9 mouse cellular contexts compared by ENCODE assay signal in genomic region chr19:24307271-24308221, GRCm38 (mm10). TPM values are rescaled to one million over a fixed set of nuclear protein-coding genes. Genes with fewer than 3 reads are reported as not detected.
A peak's percentile ranks its signal among the peaks of the same experiment; 100 is the strongest.
DNase-seq lines count a peak whose midpoint lies in the region; ATAC-seq lines count a peak whose summit lies in the region.
"Had no signal": no experiment of that assay in that cellular context is flagged by ENCODE, and none has a peak within 500 bp of the region (broad histone marks: within the 10 kb centered on the region; RNA-seq: fewer than 3 reads in every experiment).

No protein-coding gene starts in this region.

- H3K27ac ChIP-seq in embryonic facial prominence, embryonic 13.5 days, result peak overlapping the region; percentile 51
- no peak overlapping the region; the same call in 1 of the 2 replicates for H3K27ac ChIP-seq in midbrain, embryonic 11.5 days (ENCODE audit: low read depth, low read length)
- H3K27ac ChIP-seq: liver, embryonic 13.5 days had no signal

- peaks cover 12% of the 10 kb centered on the region for H3K4me1 ChIP-seq in embryonic facial prominence, embryonic 13.5 days
- peaks cover 10% of the 10 kb centered on the region for H3K4me1 ChIP-seq in midbrain, embryonic 11.5 days (ENCODE audit: control insufficient read depth, insufficient read depth, low read length)
- H3K4me1 ChIP-seq: liver, embryonic 13.5 days had no signal

- H3K9ac ChIP-seq in embryonic facial prominence, embryonic 13.5 days, result 0 out of 2 replicates have a peak overlapping the region, but pooled peaks have one; percentile 11
- H3K9ac ChIP-seq in midbrain, embryonic 11.5 days (ENCODE audit: low read length), result peak overlapping the region; percentile 17; the same call in 1 of the 2 replicates
- H3K9ac ChIP-seq: liver, embryonic 13.5 days had no signal

- 56% methylated on average over 13 of the region's 13 CpGs for WGBS in embryonic facial prominence, embryonic 13.5 days
- 71% methylated on average over 13 of the region's 13 CpGs for WGBS in midbrain, embryonic 11.5 days

- H3K4me3 ChIP-seq in embryonic facial prominence, embryonic 13.5 days, result no peak overlapping the region
- no peak overlapping the region for H3K4me3 ChIP-seq in midbrain, embryonic 11.5 days (ENCODE audit: low read depth, low read length)
- H3K4me3 ChIP-seq: liver, embryonic 13.5 days had no signal

- intact Hi-C loops in heart, postnatal 10 days (cut with DNase I), result no loop called here

- no peaks in the 10 kb centered on the region for H3K27me3 ChIP-seq in embryonic facial prominence, embryonic 13.5 days
- H3K27me3 ChIP-seq in midbrain, embryonic 11.5 days (ENCODE audit: control insufficient read depth, insufficient read depth, low read length), result no peaks in the 10 kb centered on the region
- H3K27me3 ChIP-seq: liver, embryonic 13.5 days had no signal

- H3K4me2 ChIP-seq in embryonic facial prominence, embryonic 13.5 days, result no peak overlapping the region
- H3K4me2 ChIP-seq in midbrain, embryonic 11.5 days, result no peak overlapping the region
- H3K4me2 ChIP-seq: liver, embryonic 13.5 days had no signal

- no peak for ATAC-seq in embryonic facial prominence, embryonic 13.5 days (ENCODE audit: insufficient number of reproducible peaks, insufficient read depth, low FRiP score, low TSS enrichment, low read depth)
- peak; percentile 14; the same call in 1 of the 2 replicates for ATAC-seq in midbrain, embryonic 11.5 days (ENCODE audit: low FRiP score)

- no peaks in the 10 kb centered on the region for H3K9me3 ChIP-seq in embryonic facial prominence, embryonic 13.5 days
- H3K9me3 ChIP-seq in midbrain, embryonic 11.5 days (ENCODE audit: control insufficient read depth, low read length), result no peaks in the 10 kb centered on the region
- H3K9me3 ChIP-seq: liver, embryonic 13.5 days had no signal

- DNase-seq in adrenal gland, postnatal 14 days, result peak; percentile 14
- DNase-seq in adrenal gland, postnatal 4 days (ENCODE audit: low spot score in 2 of 2), result no peak
- peak; percentile 75 to 76 for DNase-seq in heart, postnatal 10 days
- DNase-seq in midbrain, embryonic 11.5 days (ENCODE audit: low spot score, missing footprints), result peak; percentile 83
- DNase-seq in spleen, postnatal 36 days (ENCODE audit: low spot score in 2 of 2), result no peak
- no peak for DNase-seq in urinary bladder, adult 18-20 months (ENCODE audit: low spot score in 2 of 2)
- no peak for DNase-seq in kidney, postnatal 14 days
- DNase-seq: liver, embryonic 13.5 days had no signal

- H3K36me3 ChIP-seq in embryonic facial prominence, embryonic 13.5 days, result no peaks in the 10 kb centered on the region
- no peaks in the 10 kb centered on the region for H3K36me3 ChIP-seq in midbrain, embryonic 11.5 days (ENCODE audit: control insufficient read depth, insufficient read depth, low read length)
- H3K36me3 ChIP-seq: liver, embryonic 13.5 days had no signal

RNA-seq across cellular contexts. Expression of gene Fxn, which starts 27.1 kb away (rescaled TPM):
- total RNA-seq in adrenal gland, postnatal 14 days (2021), result 22.2 and 22.5 TPM in 2 replicates
- 10 to 100 TPM; 24.3 to 24.4 TPM for total RNA-seq in adrenal gland, postnatal 4 days (2021)
- polyA plus RNA-seq in embryonic facial prominence, embryonic 13.5 days (2015; fragmentation: Nextera tagmentation; extraction: Ambion mirVana), result 52.3 and 54.6 TPM in 2 replicates
- total RNA-seq in heart, postnatal 10 days (2021), result 10 to 100 TPM; 30.9 to 31.3 TPM
- polyA plus RNA-seq in midbrain, embryonic 11.5 days (2014; fragmentation: Nextera tagmentation; extraction: Ambion mirVana), result 46.8 and 47.6 TPM in 2 replicates

Comparison
In these comparisons a context has a peak if more than half of its experiments do, and no peak if none do; other contexts are left out.
1. DNase-seq: peak in adrenal gland, postnatal 14 days (single experiment), heart, postnatal 10 days (2 of 2) and midbrain, embryonic 11.5 days (single experiment); none in adrenal gland, postnatal 4 days (0 of 2), spleen, postnatal 36 days (0 of 2), urinary bladder, adult 18-20 months (0 of 2) and kidney, postnatal 14 days (single experiment).